Mouse (Mus musculus): Measurements from ENCODE around the gene Arhgef12.

DNA sequence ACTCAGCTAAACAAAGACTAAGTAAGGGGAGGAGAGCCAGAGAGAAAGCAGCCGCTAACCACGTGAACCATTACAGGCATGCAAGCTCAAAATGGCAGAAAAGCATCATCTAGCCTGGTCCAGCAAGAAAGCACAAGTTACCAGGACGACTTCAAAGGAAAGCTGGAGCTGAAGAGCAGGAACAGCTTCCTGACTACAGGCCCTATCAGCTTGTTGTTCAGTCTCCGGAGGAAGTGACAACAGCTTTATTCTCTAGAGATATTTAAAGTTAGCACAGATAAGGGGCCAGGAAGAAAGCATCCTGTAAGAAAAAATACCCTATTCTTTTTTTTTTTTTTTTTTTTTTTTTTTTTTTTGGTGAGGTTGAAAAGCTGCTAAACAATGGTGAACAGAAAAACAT is 8.1 kb downstream of the Arhgef12 start:
- TF ChIP-seq CTCF (IDR thresholded peaks at IDR 0.05) = no peak
- no peak for TF ChIP-seq EP300 (IDR thresholded peaks at IDR 0.05)
